Mouse (Mus musculus) mature B cell (primary cell): ENCODE data around the gene Plekhg5.

ENCODE experiments used
- in situ Hi-C: fragments of 300-500 bp; cut with MboI; formaldehyde crosslinking; loops from 2 replicates; pipeline ENCODE4 v1.14.3; 2019

Gene Plekhg5

DNA sequence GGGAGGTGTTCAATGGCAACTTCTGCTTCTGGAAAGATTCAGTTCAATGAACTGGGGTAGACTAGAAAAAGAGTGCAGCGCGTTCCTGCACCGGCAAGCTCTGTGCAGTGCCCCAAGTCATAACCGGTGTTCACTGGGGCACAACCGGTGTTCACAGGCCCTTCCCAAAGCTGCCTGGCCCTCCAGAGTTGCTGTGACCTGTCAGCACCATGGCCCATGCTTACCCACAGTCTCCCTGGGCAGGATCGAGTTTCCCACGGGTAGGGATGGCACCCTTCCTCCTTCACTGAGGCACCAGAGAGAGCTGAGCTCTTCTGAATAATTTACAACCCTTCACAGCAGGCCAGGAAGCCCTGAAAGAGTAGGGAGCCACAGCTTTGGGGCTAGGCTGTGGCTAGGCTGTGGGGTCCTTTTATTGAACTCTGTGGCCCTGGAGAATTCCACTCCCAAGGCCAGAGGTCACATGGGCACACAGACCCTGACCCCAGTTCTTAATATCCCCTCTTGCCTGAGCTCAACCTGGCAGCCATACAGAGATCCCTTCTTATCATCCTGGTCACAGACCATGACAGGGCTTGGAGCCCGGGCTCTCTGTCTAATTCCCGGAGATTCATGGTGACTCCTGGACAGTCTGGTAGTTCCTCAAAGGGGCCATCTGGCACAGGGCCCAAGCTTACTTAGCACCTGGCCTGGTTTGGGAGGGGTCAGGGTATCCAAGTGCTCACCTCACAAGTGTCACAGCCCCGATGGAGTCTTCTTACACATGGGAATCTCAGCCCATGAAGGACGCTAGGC lies 73.9 kb downstream of the Plekhg5 start:
- in situ Hi-C loops: no loop called here

GRCm38 (mm10) chr4:152150546-152150945 lies 78.2 kb downstream of the Plekhg5 start:
- in situ Hi-C loops: no loop called here

- in situ Hi-C loops: no loop called here
Observed at GRCm38 (mm10) chr4:152151451-152151965, 79.2 kb downstream of the Plekhg5 start.

GRCm38 (mm10) chr4:152151966-152152544 lies 79.8 kb downstream of the Plekhg5 start, which contains the start of gene Espn:
TSS of gene Espn (minus strand) at chr4:152152371.
- in situ Hi-C loops: no loop called here

DNA sequence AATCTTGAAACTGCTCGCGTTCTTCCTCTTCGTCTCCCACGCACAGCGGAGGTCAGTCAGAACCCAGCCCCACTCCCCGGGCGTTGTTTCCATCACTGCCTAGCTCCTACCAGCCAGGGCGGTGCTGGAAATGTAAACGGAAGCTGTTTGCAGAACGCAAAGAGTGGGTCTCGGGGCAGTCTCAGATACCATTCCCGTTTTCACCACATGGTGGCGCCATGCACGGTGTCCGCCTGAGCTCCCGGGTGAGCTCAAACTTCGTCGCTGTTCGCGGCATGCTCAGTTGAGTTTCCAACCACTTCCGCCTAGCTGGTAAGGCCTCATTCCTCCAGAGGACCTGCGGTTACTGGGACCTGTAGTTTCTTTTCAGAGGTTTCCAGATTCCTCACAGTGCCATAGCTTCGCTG lies 81.5 kb downstream of the Plekhg5 start:
- in situ Hi-C loops: no loop called here

DNA sequence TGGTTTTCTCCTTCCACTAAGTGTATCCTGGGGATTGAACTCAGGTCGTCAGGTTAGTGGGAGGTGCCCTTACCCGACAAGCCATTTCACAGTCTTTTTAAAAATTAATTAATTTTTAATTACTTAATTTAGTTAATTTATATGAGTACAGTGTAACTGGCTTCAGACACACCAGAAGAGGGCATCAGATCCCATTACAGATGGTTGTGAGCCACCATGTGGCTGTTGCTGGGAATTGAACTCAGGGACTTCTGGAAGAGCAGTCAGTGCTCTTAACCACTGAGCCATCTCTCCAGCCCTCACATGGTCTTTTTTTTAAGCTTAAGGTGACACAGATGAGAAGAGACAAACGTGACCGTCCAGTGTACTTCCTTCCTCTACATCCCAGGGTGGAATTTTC lies 82.7 kb downstream of the Plekhg5 start:
- in situ Hi-C loops: no loop called here

- in situ Hi-C loops: no loop called here
Observed at GRCm38 (mm10) chr4:152157779-152158584, 85.7 kb downstream of the Plekhg5 start.

GRCm38 (mm10) chr4:152158585-152159284 lies 86.4 kb downstream of the Plekhg5 start, which contains the start of gene Hes2:
TSS of gene Hes2 (plus strand) at chr4:152158867.
- in situ Hi-C loops: no loop called here

DNA sequence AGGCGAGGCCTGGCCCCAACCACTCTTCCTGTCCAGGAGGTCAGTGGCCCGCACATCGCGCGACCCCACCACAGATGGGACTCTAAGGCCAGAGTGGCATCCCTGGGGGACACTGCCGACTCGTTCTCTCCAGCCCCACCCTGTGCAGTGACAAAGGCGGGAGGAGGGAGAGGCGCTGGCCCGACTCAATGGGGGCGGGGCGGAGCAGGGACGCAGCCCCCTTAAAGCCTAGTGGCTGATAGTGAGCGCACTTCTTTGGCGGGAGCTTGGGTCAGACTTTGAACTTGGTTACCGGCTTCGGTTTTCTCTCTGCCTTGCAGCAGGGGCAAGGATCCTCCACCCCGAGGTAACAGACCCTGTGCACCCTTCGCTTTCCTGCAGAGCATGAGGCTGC lies 87.0 kb downstream of the Plekhg5 start:
- in situ Hi-C loops: no loop called here

- in situ Hi-C loops: no loop called here
Observed at GRCm38 (mm10) chr4:152160748-152161147, 88.5 kb downstream of the Plekhg5 start.

DNA sequence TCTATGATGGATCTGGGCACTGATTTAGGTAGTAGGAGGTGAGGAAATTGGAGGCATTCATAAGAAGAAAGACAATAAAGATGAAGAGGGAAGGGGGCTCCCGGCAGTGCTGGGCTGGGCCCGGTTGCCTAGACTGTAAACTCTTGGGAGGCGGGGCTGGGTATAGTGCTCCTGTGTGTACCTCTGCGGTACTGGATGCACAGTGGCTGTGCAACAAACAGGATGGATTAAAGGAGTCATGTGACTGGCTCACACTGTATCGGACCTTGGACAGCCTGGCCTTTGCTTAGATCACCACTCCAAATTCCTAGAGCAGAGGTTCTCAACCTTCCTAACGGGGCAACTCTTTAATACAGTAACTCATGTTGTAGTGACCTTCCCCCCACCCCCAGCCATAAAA lies 89.3 kb downstream of the Plekhg5 start:
- in situ Hi-C loops: no loop called here

DNA sequence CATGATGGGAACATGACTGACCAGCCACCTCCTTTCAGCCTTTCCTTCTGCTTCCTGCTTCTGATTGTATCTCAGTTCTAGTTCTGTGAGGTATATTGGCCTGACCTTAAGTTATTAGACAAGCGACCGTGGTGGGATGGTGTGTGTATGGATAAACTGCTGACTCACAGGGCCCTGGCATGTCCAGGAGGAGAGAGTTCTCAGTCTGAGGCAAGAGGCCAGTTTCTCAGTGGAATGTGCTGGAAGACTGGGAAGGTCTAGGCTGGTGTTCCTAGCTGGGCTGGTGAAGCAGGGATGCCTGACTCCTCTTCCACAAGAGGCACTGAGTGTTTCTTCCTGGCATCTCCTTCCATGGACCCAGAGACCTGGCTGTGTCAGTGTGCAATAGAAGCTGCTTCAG lies 90.5 kb downstream of the Plekhg5 start:
- in situ Hi-C loops: no loop called here
